Mouse (Mus musculus): ENCODE data around the gene 4930579F01Rik. TPM values are rescaled to one million over a fixed set of nuclear protein-coding genes. Genes with fewer than 3 reads are reported as not detected.

The 4930579F01Rik gene
- total RNA-seq, 2 experiments from 2014 or later, result not detected

DNA sequence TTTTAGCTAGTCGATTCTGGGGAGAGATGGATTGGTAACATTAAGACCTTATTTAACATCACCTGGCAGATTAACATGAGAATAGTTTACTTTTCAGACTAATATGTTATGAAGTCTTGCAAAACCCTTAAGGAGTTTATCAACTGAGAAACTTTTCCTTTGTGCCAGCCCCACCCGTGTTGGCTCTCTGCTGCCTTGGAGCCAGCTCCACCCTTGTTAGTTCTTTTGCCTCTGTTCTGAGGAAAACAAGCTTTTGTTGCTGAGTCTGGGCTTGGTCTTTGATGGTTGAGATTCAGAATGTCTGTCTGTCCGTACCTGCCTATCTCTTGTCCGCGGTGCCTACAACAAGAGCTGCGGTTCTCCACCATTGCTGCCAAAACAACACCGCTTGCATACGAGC lies 22.5 kb upstream of the 4930579F01Rik start:
- DNase-seq, result no peak

DNA sequence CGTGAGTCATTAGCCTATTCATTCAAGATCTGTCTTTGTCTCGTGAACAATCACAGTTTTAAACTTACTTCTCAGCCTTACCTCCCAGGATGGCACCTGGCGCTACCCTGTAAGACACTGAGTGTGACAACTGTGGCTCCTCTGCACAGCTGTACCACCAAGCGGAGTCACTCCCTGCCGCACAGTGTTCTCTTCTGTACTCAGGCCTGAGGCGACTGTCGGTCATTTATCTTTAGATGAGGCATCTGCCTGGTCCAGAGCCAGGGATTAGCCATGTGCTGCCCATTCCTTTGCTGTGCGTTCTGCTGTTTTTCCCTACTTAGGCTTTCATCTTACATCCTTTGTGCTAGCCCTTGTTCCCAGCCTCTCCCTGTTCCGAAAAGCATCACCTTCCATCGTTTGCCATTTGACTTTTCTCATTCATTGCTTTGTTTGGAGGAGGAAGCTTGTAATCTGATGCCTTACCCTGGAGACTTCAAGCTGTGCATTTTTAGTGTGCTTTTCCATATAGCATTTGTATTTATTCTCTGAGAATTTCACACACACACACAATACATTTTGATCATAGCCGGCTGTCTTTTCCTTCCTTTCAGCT lies 21.9 kb upstream of the 4930579F01Rik start:
- no peak for DNase-seq

DNA sequence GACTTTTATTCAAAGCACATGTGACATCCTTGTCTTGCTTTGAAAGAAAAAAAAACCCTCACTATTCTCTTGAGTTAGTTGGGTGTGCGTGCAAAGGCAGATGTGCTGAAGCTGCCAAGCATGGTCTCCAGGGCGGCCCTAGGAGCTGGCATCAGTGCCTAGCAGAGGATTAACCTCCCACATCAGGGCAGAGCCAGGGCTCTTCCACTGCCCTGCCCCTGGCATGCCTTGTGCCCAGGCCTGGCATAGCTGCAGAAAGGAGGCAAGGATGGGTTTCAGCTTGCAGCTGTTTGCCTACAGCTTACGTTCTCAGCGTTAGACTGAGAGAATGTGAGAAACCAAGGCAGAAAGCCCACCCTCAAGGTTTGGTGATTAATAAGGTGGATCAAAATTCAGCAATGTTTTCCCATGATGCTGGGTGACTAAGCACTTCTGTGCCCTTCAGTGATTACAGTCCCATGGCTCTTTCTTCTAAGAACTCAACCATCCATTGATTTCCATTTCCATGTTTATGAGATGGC lies 18.9 kb upstream of the 4930579F01Rik start:
- DNase-seq, result peak; percentile 27

DNA sequence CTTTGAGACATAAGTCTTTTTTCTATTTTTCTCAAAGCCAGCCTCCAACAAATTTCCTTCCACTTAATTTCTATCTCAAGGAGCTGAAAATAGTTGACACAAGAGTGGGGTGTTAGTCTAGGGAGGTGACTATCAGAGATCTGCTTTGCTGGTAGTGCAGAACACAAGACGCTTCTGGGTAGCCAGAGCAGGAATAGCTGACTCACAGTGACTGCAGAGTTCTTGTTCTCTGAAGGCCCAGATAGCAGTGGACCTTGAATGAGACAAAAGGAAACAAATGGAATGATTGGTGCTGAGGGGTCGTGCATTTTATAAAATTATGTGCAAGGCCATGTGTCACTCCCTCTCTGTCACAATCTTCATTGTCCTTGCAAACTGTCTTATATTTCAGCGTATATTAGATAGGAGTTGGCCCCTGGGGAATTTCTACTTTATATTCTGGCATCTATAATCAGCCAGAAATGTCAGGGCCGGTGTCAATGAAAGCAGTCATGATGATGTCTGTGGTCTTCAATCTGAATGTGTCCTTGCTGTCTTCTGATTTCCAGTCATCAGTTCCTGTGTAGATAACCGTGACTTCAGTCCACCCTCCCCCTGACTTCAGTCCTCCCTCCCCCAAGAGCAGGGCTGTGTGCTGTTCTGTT lies 16.9 kb upstream of the 4930579F01Rik start:
- no peak for DNase-seq

DNA sequence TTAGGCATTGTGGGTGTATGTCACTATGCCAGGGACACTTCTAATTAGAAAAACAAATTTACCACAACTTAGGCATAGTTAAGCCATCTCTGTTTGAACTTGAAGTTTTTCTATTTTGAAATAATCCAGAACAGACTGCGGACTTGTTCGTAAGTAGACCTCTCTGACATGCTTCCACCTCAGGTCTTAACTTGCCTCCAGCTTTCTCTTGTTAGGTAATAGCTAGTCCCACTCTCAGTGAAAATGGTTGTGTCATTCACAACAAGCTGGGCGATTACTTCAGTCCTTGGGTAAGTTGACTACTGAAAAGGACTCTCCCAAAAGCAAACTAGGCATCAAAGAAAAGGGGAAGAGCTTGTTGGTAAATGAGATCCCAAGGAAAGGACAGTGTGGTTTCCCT lies 15.2 kb upstream of the 4930579F01Rik start:
- no peak for DNase-seq

DNA sequence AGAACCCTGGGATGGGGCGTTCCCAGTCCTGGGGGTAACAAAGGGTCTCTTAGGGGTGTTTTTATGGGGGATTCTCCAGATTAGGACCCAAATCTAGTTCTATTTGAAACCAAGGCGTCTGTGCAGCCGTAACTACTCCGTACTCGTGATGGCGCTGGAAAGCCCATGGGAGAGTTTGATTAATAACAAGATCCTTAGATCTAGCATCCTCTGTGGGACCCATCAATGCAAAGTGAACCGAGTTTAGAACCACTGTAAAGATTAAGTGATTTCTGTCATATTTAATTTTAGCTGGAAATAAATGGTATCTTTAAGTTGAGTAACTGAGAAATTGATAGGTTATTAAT lies 5.1 kb upstream of the 4930579F01Rik start:
- no peak for DNase-seq

DNA sequence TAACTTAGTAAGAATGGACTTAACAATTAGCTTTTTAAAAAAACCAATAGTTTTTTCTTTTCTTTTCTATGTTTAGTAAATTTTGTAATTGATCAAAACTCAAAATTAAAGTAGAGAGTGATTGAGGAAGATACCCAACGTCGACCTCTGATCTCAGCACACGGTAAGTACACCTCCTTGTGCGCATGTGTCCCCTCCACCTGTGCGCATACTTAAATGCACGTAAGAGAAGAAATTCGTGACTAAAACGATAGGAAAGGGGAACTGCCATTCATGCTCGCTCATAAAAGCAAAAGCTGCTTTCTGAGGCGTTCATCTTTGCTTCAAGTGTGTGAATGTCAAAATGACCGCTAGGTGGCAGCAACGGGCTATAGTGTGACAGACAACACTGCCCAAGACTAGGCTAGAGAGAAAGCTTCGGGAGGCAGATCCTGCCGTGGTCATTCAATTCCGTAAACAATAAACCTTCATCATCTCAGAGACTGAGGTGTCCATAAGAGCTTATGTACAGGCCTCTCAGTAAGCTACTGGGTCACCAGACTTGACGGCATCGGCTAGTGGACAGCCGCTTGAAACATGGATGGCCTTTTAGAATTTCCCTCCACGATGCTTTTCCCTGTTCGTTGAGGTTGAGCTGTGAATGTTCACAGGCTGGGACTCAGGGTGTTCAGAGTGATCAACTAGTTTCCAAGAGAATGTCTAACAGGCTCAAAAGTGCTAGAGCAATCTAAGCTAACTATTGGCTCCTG lies 4.5 kb upstream of the 4930579F01Rik start:
- DNase-seq, result peak; percentile 52

DNA sequence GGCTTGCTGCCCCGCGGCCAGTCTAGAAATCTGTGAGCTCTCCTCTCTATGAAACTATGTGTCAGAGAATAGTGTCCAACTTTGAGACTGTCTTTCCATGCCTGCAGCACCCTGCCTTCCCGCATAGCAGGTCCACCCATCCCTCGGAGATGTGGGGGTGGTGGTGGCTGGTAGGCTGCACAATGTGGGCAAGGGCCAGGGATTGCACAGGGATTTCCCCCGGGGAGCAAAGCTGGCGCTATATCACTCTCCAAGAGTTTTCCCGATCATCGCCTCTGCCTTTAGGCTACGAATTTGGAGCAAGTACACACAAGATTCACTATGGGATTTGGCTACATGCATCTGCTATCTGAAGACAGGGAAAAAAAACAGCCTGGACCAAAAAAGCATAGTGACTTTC lies 3.9 kb upstream of the 4930579F01Rik start:
- DNase-seq, result no peak

DNA sequence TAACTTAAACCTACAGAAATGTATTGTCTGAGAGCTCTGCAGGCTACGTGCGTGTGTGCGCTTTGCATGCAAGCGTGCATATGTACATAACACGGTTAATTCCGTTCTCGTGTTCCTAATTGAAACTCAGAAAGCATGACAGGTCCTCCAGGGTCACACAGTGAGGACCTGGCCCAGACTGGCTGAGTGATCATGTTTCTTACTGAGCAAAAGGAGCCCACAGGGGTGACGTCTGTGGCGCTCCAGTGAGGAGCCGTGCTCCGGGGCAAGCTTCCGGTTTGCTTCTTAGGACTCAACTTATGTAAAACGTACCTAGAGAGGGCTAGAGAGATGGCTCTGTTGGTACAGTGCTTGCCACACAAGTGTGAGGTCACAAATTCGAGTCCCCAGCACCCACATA lies 3.5 kb upstream of the 4930579F01Rik start:
- DNase-seq, result peak; percentile 39

DNA sequence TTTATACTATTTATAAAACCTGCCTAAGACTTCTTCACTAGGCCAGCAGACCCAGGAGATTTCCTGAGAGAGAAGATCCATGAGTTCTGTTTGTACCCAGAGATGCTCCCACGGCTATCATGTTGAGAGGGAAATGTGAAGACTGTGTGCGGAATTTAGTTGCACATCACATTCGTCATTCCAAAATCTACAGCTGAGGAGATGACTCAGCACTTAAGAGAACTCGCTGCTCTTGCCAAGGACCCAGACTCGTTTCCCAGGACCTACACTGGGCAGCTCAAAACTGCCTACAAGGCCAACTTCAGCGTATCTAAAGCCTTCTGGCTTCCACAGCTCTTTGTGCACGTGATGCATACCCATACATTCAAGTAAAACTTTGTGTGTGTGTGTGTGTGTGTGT lies 1.4 kb downstream of the 4930579F01Rik start:
- peak; percentile 12 for DNase-seq

DNA sequence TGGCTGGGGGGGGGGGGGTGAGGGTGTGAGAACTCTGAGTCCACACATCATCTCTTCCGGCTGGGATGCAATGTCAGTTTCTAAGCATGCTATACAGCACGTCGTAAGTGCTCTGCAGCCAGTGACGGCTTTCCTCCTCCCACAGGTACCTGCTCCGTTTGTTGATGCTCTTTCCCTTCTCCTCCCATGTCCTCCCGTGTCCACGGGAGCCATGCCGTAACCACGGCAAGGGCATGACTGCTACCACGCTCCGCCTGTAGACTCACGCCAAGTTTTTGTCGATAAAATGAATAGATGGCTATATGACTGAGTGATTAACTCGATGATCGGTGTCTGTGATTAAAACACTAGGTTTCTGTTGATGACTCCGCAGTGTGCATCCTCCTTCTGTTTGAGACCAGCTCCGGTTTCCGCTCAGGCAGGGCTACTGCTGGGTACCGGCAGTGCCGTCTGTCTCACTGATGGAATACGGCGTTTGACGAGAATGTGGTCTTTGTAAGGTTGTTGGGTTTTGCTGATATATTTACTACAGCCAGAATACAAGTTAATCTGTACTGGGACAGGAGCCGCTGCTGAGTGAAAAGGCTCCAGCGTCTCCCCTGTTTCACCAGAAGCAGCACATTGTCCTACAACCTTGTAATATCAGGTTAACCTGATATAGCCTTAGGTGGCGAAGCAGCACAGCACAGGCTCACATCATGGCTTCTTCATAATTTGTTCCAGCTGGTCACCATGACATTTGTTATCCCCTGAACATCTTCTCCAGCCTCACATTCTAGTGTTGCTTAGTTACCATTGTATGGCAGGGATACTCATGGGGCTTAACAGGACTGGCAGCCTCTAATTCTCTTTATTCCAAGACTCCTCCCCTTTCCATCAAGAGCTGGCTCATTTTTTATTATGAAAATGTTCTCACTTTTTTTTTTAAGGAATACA lies 7.4 kb downstream of the 4930579F01Rik start:
- DNase-seq, result no peak

DNA sequence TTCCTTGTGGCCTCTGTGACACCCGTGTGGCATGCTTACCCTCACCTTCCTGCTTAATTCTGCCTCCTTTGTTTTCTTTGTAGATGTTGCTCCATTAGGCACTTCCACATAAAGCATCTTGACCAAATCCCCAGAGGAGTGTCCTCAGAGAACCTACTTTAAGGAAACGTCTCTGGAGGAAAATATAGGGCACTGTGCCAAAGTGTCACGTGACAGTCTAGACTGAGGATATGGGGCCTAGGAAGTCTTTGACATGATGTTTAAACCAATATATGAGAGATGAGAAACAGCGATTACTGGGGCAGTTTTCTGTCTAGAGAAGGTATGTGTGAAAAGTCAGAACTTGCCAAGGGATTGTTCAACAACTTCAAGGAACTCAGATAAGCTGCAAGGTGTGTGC lies 8.3 kb downstream of the 4930579F01Rik start:
- no peak for DNase-seq

DNA sequence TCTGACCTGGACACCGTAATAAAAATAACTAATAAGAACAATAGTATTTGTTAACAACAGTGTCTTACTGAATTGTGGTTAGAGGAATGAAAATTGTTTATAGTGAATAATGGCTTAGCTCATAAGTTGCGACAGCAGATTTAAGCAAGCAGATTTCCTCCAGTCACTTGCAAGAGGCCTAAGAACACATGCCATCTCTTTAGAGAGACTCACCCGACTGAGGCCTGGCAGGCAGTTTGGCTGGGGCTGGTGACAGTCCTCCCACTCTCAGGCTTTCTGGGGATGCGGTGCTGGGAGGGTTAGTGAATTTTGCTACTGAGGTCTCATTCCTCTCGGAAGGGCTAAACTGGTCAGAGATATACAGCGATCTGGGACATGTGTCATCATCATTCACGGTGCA lies 10.3 kb downstream of the 4930579F01Rik start:
- no peak for DNase-seq

DNA sequence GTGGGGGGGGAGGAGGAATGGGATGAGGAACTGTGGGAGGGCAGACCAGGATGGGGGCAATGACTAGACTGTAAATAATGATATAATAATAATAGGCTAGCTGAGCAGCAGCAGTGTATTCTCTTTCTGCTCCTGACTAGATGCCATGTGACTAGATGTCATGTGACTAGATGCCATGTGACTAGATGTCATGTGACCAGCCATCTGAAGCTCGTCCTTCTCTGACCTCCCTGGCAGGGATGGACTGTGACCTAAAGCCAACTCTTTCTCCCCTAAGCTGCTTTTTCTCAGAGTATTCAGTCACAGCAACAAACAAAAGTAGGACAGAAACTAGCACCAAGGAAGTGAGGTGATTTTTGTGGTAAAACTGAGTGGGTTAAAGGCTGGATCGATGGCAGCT lies 11.6 kb downstream of the 4930579F01Rik start:
- no peak for DNase-seq

DNA sequence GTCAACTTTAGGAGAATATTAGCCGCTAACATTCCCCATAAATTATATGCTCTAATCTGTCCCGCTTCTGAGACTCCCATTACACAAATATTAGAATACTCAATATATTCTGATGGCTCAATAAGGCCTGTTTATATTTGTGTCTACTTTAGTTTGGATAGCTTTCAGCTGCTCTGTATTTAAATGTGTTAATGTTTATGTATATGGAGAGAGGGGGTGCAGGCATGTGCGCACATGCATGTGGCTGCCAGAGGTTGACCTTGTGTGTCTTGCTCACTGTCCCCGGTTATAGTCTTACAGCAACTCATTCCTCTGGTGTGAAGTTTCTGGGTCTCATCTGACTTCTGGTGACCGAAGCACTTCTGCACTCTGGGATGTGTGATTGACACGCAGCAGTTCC lies 18.1 kb downstream of the 4930579F01Rik start:
- DNase-seq, result no peak

DNA sequence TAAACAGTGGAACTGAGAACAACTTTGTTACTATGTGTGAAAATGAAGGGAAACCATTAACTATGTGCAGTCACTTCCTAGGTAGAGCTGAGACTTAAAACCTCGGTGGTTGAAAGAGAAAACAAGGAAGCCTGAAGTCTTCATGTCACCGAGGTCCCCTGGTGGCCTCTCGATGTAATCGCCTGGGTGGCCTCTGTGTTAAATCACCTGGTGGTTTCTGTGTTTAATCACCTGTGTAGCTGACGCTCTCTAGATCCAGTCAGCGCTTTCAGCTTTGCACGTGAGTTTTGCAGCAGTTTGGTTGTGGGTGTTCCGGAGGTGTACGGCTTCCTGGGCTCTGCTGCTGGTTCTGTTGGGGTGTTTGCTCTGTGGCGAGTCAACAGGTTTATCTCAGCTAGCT lies 20.3 kb downstream of the 4930579F01Rik start:
- DNase-seq, result no peak

DNA sequence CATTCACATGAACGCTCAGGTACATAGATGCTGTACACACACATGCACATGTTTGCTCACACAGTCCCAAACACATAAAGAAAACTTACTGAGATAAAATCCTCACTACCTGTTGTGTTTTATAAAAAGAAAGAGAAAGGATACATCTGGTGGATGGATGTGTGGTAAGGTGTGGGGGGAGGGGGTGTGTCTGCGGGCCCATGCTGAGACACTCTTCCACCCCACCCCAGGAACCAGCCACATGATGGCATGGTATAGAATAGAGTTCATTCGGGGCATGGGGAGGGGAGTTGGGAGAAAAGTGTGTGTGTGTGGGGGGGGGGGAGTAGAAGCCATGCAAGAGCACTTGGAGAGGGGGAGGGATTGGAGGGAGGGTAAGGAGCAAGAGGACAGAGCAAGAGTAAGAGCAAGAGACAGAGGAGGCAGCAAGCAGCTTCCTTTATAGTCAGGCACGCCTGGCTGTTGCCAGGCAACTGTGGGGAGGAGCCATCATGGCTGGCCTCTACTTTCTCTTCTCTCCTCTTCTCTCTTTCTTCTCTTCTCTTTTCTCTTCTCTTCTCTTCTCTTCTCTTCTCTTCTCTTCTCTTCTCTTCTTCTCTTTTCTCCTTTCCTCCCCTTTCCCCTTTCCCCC lies 31.0 kb downstream of the 4930579F01Rik start:
- DNase-seq, result no peak

DNA sequence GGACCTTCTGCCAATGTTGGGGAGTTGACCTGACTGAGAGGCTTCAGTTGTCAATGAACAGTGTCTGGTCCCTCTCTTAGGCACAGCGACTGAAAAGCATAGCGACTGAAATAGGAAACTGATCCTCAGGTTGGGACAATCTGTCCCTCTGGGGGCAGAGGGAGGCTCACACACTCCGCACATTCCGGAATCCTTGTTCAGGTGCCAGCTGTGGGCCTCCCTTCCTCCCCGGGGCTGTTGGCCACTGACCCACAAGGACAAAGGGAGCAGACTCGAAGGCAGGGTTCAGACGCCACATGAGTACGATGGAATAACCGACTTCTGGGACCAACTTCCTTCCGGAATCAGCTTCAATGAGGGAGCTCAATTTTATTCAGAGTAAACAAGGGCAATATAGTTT lies 32.0 kb downstream of the 4930579F01Rik start:
- DNase-seq, result peak; percentile 10

DNA sequence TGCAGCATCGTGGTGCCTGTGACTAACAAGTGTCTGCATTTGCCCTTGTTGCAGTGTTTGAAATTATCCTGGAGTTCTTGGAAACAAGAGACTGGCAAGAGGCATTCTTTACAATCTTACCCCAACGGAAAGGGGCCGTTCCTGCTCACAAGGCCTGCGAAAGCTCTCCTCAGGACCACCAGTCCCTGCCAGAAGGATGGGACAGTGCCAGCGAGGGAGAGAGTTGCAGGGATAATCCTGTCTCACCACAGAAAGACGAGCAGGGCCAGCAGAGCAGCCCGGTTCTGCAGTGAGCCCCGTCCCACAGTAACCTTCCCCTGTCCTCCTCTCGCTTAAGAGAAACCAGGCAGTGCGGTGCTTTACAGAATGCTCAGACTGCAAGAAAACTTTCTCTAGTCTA lies 37.0 kb downstream of the 4930579F01Rik start:
- no peak for DNase-seq

DNA sequence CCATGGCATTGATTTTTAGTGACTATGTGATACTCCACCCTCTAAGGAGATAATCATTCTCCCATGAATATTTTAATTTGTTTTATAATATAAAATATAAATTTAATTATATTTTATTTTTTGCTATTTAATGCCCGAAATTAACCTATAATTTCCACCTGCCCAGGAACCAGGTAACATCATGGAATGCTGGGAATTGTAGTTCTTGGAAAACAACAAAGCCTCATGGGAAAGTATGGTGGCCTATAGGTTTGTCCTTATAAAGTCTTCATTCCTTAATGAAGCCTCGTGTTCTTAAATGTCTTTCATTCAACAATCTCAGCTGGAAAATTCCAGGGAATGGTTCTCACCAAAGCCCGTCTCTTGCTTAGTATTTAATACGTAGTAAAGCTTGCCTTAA lies 38.6 kb downstream of the 4930579F01Rik start:
- DNase-seq, result no peak

DNA sequence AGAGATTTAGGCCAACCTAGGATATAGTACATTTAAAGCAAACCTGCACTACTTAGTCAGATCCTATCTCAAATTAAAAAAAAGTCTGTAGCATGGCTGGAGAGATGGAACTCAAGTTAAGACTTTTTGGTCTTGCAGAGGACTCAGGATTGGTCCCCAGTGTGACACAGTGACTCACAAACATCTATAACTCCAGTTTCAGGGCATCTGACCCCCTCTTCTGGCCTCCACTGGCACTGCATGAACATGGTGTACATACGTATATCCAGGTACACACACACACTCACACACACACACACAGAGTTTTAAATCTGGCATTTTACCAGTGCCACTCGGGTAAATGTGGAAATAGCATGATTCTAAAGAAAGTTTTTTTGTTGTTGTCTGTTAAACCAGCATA lies 44.8 kb downstream of the 4930579F01Rik start:
- DNase-seq, result no peak

DNA sequence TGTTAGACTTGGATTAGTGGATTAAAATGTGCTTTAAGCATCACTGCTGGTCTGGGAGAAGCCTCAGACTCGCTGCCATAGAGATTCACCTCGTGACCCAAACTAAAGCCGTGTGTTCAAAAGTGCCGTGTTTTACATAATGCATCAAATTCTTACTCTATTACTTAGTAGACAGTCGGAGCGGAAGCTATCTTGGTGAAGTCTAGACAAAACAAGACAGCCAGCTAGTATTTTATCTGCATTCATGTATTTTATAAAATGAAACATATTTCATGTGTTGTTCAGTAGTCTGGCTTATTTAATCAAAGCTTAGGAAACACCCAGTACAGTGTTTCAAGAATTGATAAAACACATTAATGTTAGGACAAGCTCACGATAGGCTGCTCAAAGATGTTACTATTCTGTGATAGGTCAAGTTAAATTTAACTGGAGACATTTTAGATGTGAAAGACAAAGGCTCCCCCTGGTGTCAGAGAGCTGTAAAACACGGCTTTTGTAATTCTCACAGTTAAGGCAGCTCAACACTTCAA lies 48.9 kb downstream of the 4930579F01Rik start, which contains the start of gene Mttp:
TSS of gene Mttp (minus strand) at position 327 of the 530 bp plus-strand sequence.
- DNase-seq, result peak; percentile 55

Data from gastrocnemius, postnatal 25 days (tissue).